Mouse (Mus musculus) stomach, embryonic 15.5 days (tissue): ENCODE results near the gene Ywhae. TPM values are rescaled to one million over a fixed set of nuclear protein-coding genes. Genes with fewer than 3 reads are reported as not detected.
"Not testable (repeated sequence)": the region's sequence is repeated elsewhere in the genome, so short reads cannot be mapped to it uniquely, and the experiment has no call there.

ENCODE experiments used
- ATAC-seq: fragments of 200-750 bp; cut with Nextera tagmentation; 2 replicates; pipeline ENCODE4 v1.8.0; 2017; ENCODE audit warnings: low read depth, moderate number of reproducible peaks, moderate TSS enrichment; ENCODE audit not compliant: insufficient read depth, low FRiP score
- H3K27ac ChIP-seq: fragments of 300-500 bp; sonication (generic); 2 replicates; pipeline ENCODE4 v1.5.1; 2015; ENCODE audit warnings: mild to moderate bottlenecking, inconsistent platforms
- H3K27me3 ChIP-seq: fragments of 300-500 bp; sonication (generic); replicated peaks from 2 replicates; pipeline ENCODE4 v1.6.1; 2015; ENCODE audit warnings: inconsistent platforms
- H3K36me3 ChIP-seq: fragments of 300-500 bp; sonication (generic); 2 replicates; pipeline ENCODE4 v1.6.1; 2015; ENCODE audit warnings: inconsistent platforms
- H3K4me1 ChIP-seq: fragments of 300-500 bp; sonication (generic); 2 replicates; pipeline ENCODE4 v1.6.1; 2015; ENCODE audit warnings: inconsistent platforms
- H3K4me2 ChIP-seq: fragments of 300-500 bp; sonication (generic); 2 replicates; pipeline ENCODE4 v1.6.1; 2015; ENCODE audit warnings: mild to moderate bottlenecking, inconsistent platforms
- H3K4me3 ChIP-seq: fragments of 300-500 bp; sonication (generic); replicated peaks from 2 replicates; pipeline ENCODE4 v1.5.1; 2015; ENCODE audit warnings: inconsistent platforms
- H3K9ac ChIP-seq: fragments of 300-500 bp; sonication (generic); 2 replicates; pipeline ENCODE4 v1.6.1; 2015; ENCODE audit warnings: inconsistent platforms
- H3K9me3 ChIP-seq: fragments of 300-500 bp; sonication (generic); 2 replicates; pipeline ENCODE4 v1.6.1; 2016; ENCODE audit warnings: inconsistent platforms
- WGBS: fragments of 180-500 bp; shearing (Covaris S2); methylation state at CpG from one replicate; pipeline ENCODE4 v1.1.7; 2015; 5-methylcytosine and 5-hydroxymethylcytosine counted together
- polyA plus RNA-seq: library from polyadenylated mRNA; unstranded; fragments of >200 nt; fragmentation: Nextera tagmentation; extraction: Ambion mirVana; gene quantifications from 2 replicates; pipeline ENCODE4 v1.2.1, GENCODE M21; 2015

Gene Ywhae
- polyA plus RNA-seq = 701 and 790 TPM in 2 replicates

GRCm38 (mm10) chr11:75732434-75733226 is at the start of gene Ywhae:
TSS of gene Ywhae (plus strand) at chr11:75732869.
- Histone ChIP-seq H3K9ac (peak within 1 kb of the TSS; percentile 97), H3K9me3 (no peaks in the 10 kb centered on the region), H3K4me2 (peak within 1 kb of the TSS; percentile 81), H3K4me1 (peaks cover 25% of the 10 kb centered on the region), H3K4me3 (peak within 1 kb of the TSS; percentile 88), H3K27ac (peak within 1 kb of the TSS; percentile 98), H3K36me3 (no peaks in the 10 kb centered on the region), H3K27me3 (no peaks in the 10 kb centered on the region)
- under 1% methylated on average over 66 of the region's 76 CpGs for WGBS
- ATAC-seq = peak; percentile 92

DNA sequence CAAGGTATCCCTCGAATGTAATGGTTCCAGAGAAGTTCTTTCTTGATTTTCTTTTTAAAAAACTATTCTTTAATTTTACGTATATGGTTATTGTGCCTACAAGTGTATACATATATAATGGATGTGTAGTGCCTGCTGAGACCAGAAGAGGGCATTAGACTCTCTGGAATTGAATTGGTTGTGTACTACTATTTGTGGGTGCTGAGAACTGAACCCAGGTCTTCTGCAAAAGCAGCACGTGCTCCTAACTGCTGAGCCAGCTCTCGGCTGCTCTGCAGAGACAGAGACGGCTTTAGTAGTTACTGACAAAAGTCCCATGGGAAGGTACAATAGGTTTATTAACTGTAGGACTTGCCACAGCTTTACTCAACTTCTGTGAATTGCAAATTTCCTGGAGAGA is 48.2 kb upstream of the Ywhae start:
- Histone ChIP-seq H3K36me3 (peaks cover 7% of the 10 kb centered on the region), H3K27ac (no peak overlapping the region), H3K9me3 (no peaks in the 10 kb centered on the region), H3K27me3 (no peaks in the 10 kb centered on the region), H3K4me3 (no peak overlapping the region), H3K9ac (no peak overlapping the region), H3K4me1 (peaks cover 8% of the 10 kb centered on the region; the same call in 1 of the 2 replicates), H3K4me2 (no peak overlapping the region)
- WGBS = 92% methylated on average over 5 of the region's 5 CpGs
- ATAC-seq = no peak

- Histone ChIP-seq H3K4me3 (no peak overlapping the region), H3K4me1 (peaks cover 8% of the 10 kb centered on the region; the same call in 1 of the 2 replicates), H3K4me2 (no peak overlapping the region), H3K36me3 (peaks cover 10% of the 10 kb centered on the region), H3K27me3 (no peaks in the 10 kb centered on the region), H3K9ac (no peak overlapping the region), H3K27ac (no peak overlapping the region), H3K9me3 (no peaks in the 10 kb centered on the region)
- WGBS = 71% methylated on average over 2 of the region's 2 CpGs
- ATAC-seq = no peak
These were observed 47.7 kb upstream of the Ywhae start for GRCm38 (mm10) chr11:75684956-75685355.

GRCm38 (mm10) chr11:75687343-75687993 is 45.2 kb upstream of the Ywhae start:
- no peaks in the 10 kb centered on the region for H3K4me1 ChIP-seq
- no peaks in the 10 kb centered on the region for H3K9me3 ChIP-seq
- ATAC-seq = no peak
- H3K36me3 ChIP-seq = peaks cover 17% of the 10 kb centered on the region
- H3K9ac ChIP-seq = no peak overlapping the region
- 50% methylated on average over 2 of the region's 2 CpGs for WGBS
- H3K27me3 ChIP-seq = no peaks in the 10 kb centered on the region
- H3K4me3 ChIP-seq = no peak overlapping the region
- no peak overlapping the region for H3K4me2 ChIP-seq
- 0 out of 2 replicates have a peak overlapping the region, but pooled peaks have one; percentile 18 for H3K27ac ChIP-seq

- no peak for ATAC-seq
- Histone ChIP-seq H3K4me1 (no peaks in the 10 kb centered on the region), H3K27ac (no peak overlapping the region), H3K4me3 (no peak overlapping the region), H3K36me3 (peaks cover 16% of the 10 kb centered on the region), H3K4me2 (no peak overlapping the region), H3K27me3 (no peaks in the 10 kb centered on the region), H3K9ac (no peak overlapping the region), H3K9me3 (no peaks in the 10 kb centered on the region)
- 72% methylated on average over 2 of the region's 2 CpGs for WGBS
These were observed 44.5 kb upstream of the Ywhae start for GRCm38 (mm10) chr11:75688132-75688531.

DNA sequence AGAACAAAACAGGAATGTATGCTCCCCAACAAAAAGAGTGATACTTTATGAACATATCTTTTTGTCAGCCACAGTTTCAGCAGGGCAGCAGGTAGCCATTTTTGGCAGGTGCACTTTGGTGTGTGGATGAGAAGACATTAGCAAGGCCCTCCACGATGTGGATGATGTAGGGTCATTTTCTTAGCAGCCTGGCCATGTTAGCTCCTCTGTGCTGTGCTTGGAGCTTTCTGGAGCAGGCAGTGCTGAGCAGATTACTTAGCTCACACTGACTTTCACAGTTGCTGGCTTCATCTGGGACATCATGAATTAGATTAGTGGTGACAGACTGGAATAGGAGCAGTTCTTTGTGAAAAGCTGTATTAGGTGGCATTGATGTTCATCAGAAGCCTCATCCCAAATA is 42.7 kb upstream of the Ywhae start:
- H3K27ac ChIP-seq = no peak overlapping the region
- H3K36me3 ChIP-seq = peaks cover 21% of the 10 kb centered on the region
- H3K4me2 ChIP-seq = no peak overlapping the region
- H3K9ac ChIP-seq = no peak overlapping the region
- ATAC-seq = no peak
- H3K4me3 ChIP-seq = no peak overlapping the region
- H3K4me1 ChIP-seq = no peaks in the 10 kb centered on the region
- no peaks in the 10 kb centered on the region for H3K27me3 ChIP-seq
- H3K9me3 ChIP-seq = no peaks in the 10 kb centered on the region
- 76% methylated on average over 1 of the region's 1 CpGs for WGBS

GRCm38 (mm10) chr11:75691047-75691446 is 41.6 kb upstream of the Ywhae start:
- Histone ChIP-seq H3K36me3 (peaks cover 21% of the 10 kb centered on the region), H3K9ac (no peak overlapping the region)

DNA sequence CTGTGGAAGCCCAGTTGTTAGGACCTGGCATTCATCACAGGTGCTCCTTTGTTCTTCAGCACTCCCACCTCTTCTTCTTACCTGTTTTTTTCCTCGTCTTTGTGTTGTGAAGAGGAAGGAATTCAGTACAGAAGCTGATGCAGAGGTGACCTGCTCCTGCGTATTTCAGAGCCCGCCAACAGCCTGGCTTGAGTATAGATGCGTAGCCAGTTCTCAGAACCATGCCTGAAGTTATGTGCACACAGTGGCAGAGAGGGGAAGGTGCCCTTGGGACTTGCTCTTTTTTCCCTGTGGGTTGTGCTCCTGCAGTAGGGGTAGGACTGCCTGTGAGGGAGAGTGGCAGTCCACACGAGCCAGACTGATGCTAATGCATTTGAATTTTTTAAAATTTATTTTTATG is 39.1 kb upstream of the Ywhae start:
- Histone ChIP-seq H3K4me1 (no peaks in the 10 kb centered on the region), H3K27ac (no peak overlapping the region), H3K4me3 (no peak overlapping the region), H3K36me3 (peaks cover 36% of the 10 kb centered on the region), H3K9ac (no peak overlapping the region), H3K9me3 (no peaks in the 10 kb centered on the region), H3K4me2 (no peak overlapping the region), H3K27me3 (no peaks in the 10 kb centered on the region)
- 93% methylated on average over 5 of the region's 5 CpGs for WGBS
- no peak for ATAC-seq

More at GRCm38 (mm10) chr11:75691047-75691446, 41.6 kb upstream of the Ywhae start:
- no peak overlapping the region for H3K4me3 ChIP-seq
- no peaks in the 10 kb centered on the region for H3K4me1 ChIP-seq
- no peak for ATAC-seq
- H3K9me3 ChIP-seq = no peaks in the 10 kb centered on the region
- H3K27ac ChIP-seq = no peak overlapping the region
- H3K4me2 ChIP-seq = no peak overlapping the region
- H3K27me3 ChIP-seq = no peaks in the 10 kb centered on the region

DNA sequence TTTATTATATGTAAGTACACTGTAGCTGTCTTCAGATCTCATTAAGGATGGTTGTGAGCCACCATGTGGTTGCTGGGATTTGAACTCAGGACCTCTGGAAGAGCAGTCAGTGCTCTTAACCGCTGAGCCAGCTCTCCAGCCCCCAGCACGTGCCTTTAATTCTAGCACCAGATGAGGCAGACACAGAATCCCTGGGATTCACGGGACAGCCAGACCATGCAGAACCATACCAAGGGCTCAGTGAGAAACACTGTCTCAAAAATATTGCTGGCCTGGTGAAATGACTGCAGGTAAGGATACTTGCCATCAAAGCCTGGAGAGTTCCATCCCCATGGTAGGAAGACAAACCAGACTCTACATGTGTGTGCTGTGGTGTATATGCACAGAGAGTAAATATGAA is 35.2 kb upstream of the Ywhae start:
- H3K4me1 ChIP-seq, H3K27me3 ChIP-seq, H3K9me3 ChIP-seq, H3K9ac ChIP-seq, H3K4me2 ChIP-seq, ATAC-seq, H3K27ac ChIP-seq, H3K4me3 ChIP-seq: not testable (repeated sequence)
- H3K36me3 ChIP-seq = peaks cover 42% of the 10 kb centered on the region
- WGBS = 96% methylated on average over 3 of the region's 3 CpGs

- 94% methylated on average over 5 of the region's 5 CpGs for WGBS
- Histone ChIP-seq H3K27ac (no peak overlapping the region), H3K4me1 (no peaks in the 10 kb centered on the region), H3K27me3 (no peaks in the 10 kb centered on the region), H3K4me2 (no peak overlapping the region), H3K36me3 (peaks cover 61% of the 10 kb centered on the region), H3K9ac (no peak overlapping the region), H3K4me3 (no peak overlapping the region), H3K9me3 (no peaks in the 10 kb centered on the region)
- ATAC-seq = no peak
These were observed 32.1 kb upstream of the Ywhae start for GRCm38 (mm10) chr11:75700557-75700956.

- WGBS = 90% methylated on average over 6 of the region's 6 CpGs
- Histone ChIP-seq H3K4me3 (no peak overlapping the region), H3K27ac (no peak overlapping the region), H3K9ac (no peak overlapping the region), H3K27me3 (no peaks in the 10 kb centered on the region), H3K4me2 (no peak overlapping the region), H3K4me1 (no peaks in the 10 kb centered on the region), H3K9me3 (no peaks in the 10 kb centered on the region), H3K36me3 (peaks cover 60% of the 10 kb centered on the region)
- ATAC-seq = no peak
These were observed 29.9 kb upstream of the Ywhae start for GRCm38 (mm10) chr11:75702761-75703160.

- Histone ChIP-seq H3K4me2 (no peak overlapping the region), H3K4me3 (no peak overlapping the region), H3K9ac (no peak overlapping the region), H3K27me3 (no peaks in the 10 kb centered on the region), H3K4me1 (no peaks in the 10 kb centered on the region), H3K36me3 (peaks cover 50% of the 10 kb centered on the region), H3K27ac (no peak overlapping the region), H3K9me3 (no peaks in the 10 kb centered on the region)
- ATAC-seq = no peak
- 87% methylated on average over 2 of the region's 2 CpGs for WGBS
These were observed 28.9 kb upstream of the Ywhae start for GRCm38 (mm10) chr11:75703748-75704147.
